Mouse (Mus musculus) stomach, postnatal 0 days (tissue): Measurements from ENCODE around the gene Pafah1b2. TPM values are rescaled to one million over a fixed set of nuclear protein-coding genes. Genes with fewer than 3 reads are reported as not detected.
A peak's percentile ranks its signal among the peaks of the same experiment; 100 is the strongest.

Experiments used
- ATAC-seq: fragments of 200-750 bp; cut with Nextera tagmentation; 2 replicates; pipeline ENCODE4 v1.8.0; 2017; ENCODE audit not compliant: low FRiP score, low TSS enrichment
- DNase-seq: peaks from one replicate; pipeline ENCODE4 v3.0.0-alpha.2; 2016; ENCODE audit warnings: low spot score
- H3K27ac ChIP-seq: fragments of 300-500 bp; sonication (generic); replicated peaks from 2 replicates; pipeline ENCODE4 v1.5.1; 2014; ENCODE audit warnings: mild to moderate bottlenecking, control low read depth
- H3K27me3 ChIP-seq: fragments of 300-500 bp; sonication (generic); 2 replicates; pipeline ENCODE4 v1.6.1; 2014; ENCODE audit warnings: low read length; ENCODE audit not compliant: control insufficient read depth, insufficient read depth
- H3K36me3 ChIP-seq: fragments of 300-500 bp; sonication (generic); 2 replicates; pipeline ENCODE4 v1.6.1; 2014; ENCODE audit warnings: low read length, mixed read lengths; ENCODE audit not compliant: control insufficient read depth, insufficient read depth
- H3K4me1 ChIP-seq: fragments of 300-500 bp; sonication (generic); replicated peaks from 2 replicates; pipeline ENCODE4 v1.6.1; 2014; ENCODE audit warnings: antibody characterized with exemption; ENCODE audit not compliant: control insufficient read depth, insufficient read depth
- H3K4me2 ChIP-seq: fragments of 300-500 bp; sonication (generic); replicated peaks from 2 replicates; pipeline ENCODE4 v1.6.1; 2014; ENCODE audit warnings: low read depth, mild to moderate bottlenecking, control low read depth, moderate library complexity
- H3K4me3 ChIP-seq: fragments of 300-500 bp; sonication (generic); 2 replicates; pipeline ENCODE4 v1.5.1; 2014; ENCODE audit warnings: low read depth, low read length, control low read depth
- H3K9ac ChIP-seq: fragments of 300-500 bp; sonication (generic); 2 replicates; pipeline ENCODE4 v1.6.1; 2014; ENCODE audit warnings: mild to moderate bottlenecking, low read length, control low read depth, mixed read lengths
- H3K9me3 ChIP-seq: fragments of 300-500 bp; sonication (generic); 2 replicates; pipeline ENCODE4 v1.6.1; 2016; ENCODE audit warnings: low read length; ENCODE audit not compliant: control insufficient read depth
- CTCF ChIP-seq: IDR thresholded peaks from 2 replicates; pipeline ENCODE4 v1.5.1; 2016; ENCODE audit warnings: antibody characterized with exemption, low read depth, mild to moderate bottlenecking, moderate library complexity
- EP300 ChIP-seq: optimal IDR thresholded peaks from 2 replicates; pipeline ENCODE3; 2016; ENCODE audit warnings: antibody characterized with exemption
- WGBS: fragments of 180-500 bp; shearing (Covaris S2); extraction: QIAGEN DNeasy Blood & Tissue Kit; methylation state at CpG from one replicate; pipeline ENCODE4 v1.1.7; 2014; 5-methylcytosine and 5-hydroxymethylcytosine counted together
- polyA plus RNA-seq: library from polyadenylated mRNA; unstranded; fragments of >200 nt; fragmentation: Nextera tagmentation; extraction: Ambion mirVana; gene quantifications from 2 replicates; pipeline ENCODE4 v1.2.1, GENCODE M21; 2015

The Pafah1b2 gene
- polyA plus RNA-seq, 1 experiment from 2014 or later: 79.0 TPM

GRCm38 (mm10) chr9:45942464-45942863 lies 70.0 kb downstream of the Pafah1b2 start:
- H3K27me3 ChIP-seq: no peaks in the 10 kb centered on the region
- no peak overlapping the region for H3K27ac ChIP-seq
- ATAC-seq: no peak
- TF ChIP-seq EP300 (no peak), CTCF (no peak)
- DNase-seq: no peak
- H3K4me1 ChIP-seq: no peaks in the 10 kb centered on the region
- 71% methylated on average over 16 of the region's 16 CpGs for WGBS
- H3K9me3 ChIP-seq: no peaks in the 10 kb centered on the region
- no peak overlapping the region for H3K4me2 ChIP-seq
- H3K9ac ChIP-seq: no peak overlapping the region
- H3K4me3 ChIP-seq: no peak overlapping the region
- H3K36me3 ChIP-seq: peaks cover 45% of the 10 kb centered on the region

- ATAC-seq: peak; percentile 22
Measured at GRCm38 (mm10) chr9:45941329-45941888, 71.1 kb downstream of the Pafah1b2 start.

GRCm38 (mm10) chr9:45939794-45940193 lies 72.7 kb downstream of the Pafah1b2 start:
- Histone ChIP-seq H3K36me3 (peaks cover 33% of the 10 kb centered on the region), H3K4me3 (no peak overlapping the region)

More at GRCm38 (mm10) chr9:45941329-45941888, 71.1 kb downstream of the Pafah1b2 start:
- 61% methylated on average over 18 of the region's 18 CpGs for WGBS
- Histone ChIP-seq H3K27ac (no peak overlapping the region), H3K36me3 (peaks cover 41% of the 10 kb centered on the region), H3K4me1 (no peaks in the 10 kb centered on the region), H3K4me3 (no peak overlapping the region), H3K9ac (no peak overlapping the region), H3K4me2 (no peak overlapping the region), H3K9me3 (no peaks in the 10 kb centered on the region), H3K27me3 (no peaks in the 10 kb centered on the region)
- DNase-seq: peak; percentile 80
- TF ChIP-seq CTCF (peak; percentile 59), EP300 (no peak)

GRCm38 (mm10) chr9:45938952-45939637 lies 73.4 kb downstream of the Pafah1b2 start:
- ATAC-seq (no peak), DNase-seq (no peak)
- no peak for TF ChIP-seq EP300
- no peak for TF ChIP-seq CTCF
- H3K27ac ChIP-seq: no peak overlapping the region
- no peaks in the 10 kb centered on the region for H3K4me1 ChIP-seq
- peaks cover 27% of the 10 kb centered on the region for H3K36me3 ChIP-seq
- no peak overlapping the region for H3K4me2 ChIP-seq
- no peaks in the 10 kb centered on the region for H3K9me3 ChIP-seq
- no peaks in the 10 kb centered on the region for H3K27me3 ChIP-seq
- no peak overlapping the region for H3K4me3 ChIP-seq
- H3K9ac ChIP-seq: no peak overlapping the region
- WGBS: 86% methylated on average over 15 of the region's 15 CpGs

More at GRCm38 (mm10) chr9:45939794-45940193, 72.7 kb downstream of the Pafah1b2 start:
- Histone ChIP-seq H3K4me1 (no peaks in the 10 kb centered on the region), H3K27me3 (no peaks in the 10 kb centered on the region), H3K27ac (no peak overlapping the region), H3K4me2 (no peak overlapping the region), H3K9ac (no peak overlapping the region), H3K9me3 (no peaks in the 10 kb centered on the region)
- no peak for ATAC-seq
- DNase-seq: no peak
- TF ChIP-seq CTCF: no peak
- no peak for TF ChIP-seq EP300
- 88% methylated on average over 6 of the region's 6 CpGs for WGBS

- ATAC-seq (no peak), DNase-seq (no peak)
- Histone ChIP-seq H3K27ac (no peak overlapping the region), H3K4me2 (no peak overlapping the region), H3K4me1 (no peaks in the 10 kb centered on the region), H3K36me3 (peaks cover 27% of the 10 kb centered on the region), H3K9ac (no peak overlapping the region), H3K9me3 (no peaks in the 10 kb centered on the region), H3K4me3 (no peak overlapping the region), H3K27me3 (no peaks in the 10 kb centered on the region)
- TF ChIP-seq CTCF (no peak), EP300 (no peak)
- WGBS: 87% methylated on average over 8 of the region's 8 CpGs
Measured at GRCm38 (mm10) chr9:45938088-45938487, 74.4 kb downstream of the Pafah1b2 start.

GRCm38 (mm10) chr9:45936883-45937282 lies 75.6 kb downstream of the Pafah1b2 start:
- 0 out of 2 replicates have a peak overlapping the region, but pooled peaks have one; percentile 47 for H3K4me2 ChIP-seq
- H3K9ac ChIP-seq: no peak overlapping the region
- WGBS: 6% methylated on average over 3 of the region's 3 CpGs
- H3K9me3 ChIP-seq: no peaks in the 10 kb centered on the region
- H3K4me3 ChIP-seq: no peak overlapping the region
- peak; percentile 84 for DNase-seq
- H3K27me3 ChIP-seq: no peaks in the 10 kb centered on the region
- ATAC-seq: peak; percentile 80
- H3K4me1 ChIP-seq: no peaks in the 10 kb centered on the region
- TF ChIP-seq EP300 (no peak), CTCF (peak; percentile 91)
- H3K36me3 ChIP-seq: peaks cover 19% of the 10 kb centered on the region
- H3K27ac ChIP-seq: peak overlapping the region; percentile 91
